8 mouse cellular contexts compared by ENCODE assay signal in the genomic region with DNA sequence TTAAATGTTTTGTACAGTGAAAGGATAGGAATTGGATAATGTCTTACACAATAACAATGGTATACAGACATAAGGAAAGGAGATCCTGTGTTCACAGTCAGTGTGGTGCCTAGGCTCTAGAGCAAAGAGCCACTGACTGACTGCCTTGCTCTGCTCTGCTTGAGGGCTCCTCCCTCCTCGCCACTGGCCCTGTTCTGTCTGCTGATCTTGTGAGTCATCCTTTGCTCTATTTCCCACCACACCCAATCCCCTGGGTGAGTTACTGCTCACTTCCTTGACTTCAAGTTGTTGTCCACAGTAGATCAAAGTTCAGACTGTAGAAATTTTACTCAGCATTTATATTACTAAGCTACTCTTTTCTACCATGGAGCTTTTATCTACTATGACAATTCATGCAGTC.
A peak's percentile ranks its signal among the peaks of the same experiment; 100 is the strongest.
DNase-seq lines count a peak whose midpoint lies in the region; ATAC-seq and TF ChIP-seq lines count a peak whose summit lies in the region.

No protein-coding gene starts in this region.

- no peaks in the 10 kb centered on the region for H3K27me3 ChIP-seq in liver, postnatal 0 days (ENCODE audit: insufficient read depth, low read length)
- no peaks in the 10 kb centered on the region for H3K27me3 ChIP-seq in splenic B cell, adult 2 months (ENCODE audit: control insufficient read depth, insufficient read depth, low read length, poor library complexity, severe bottlenecking)
- H3K27me3 ChIP-seq in hindbrain, embryonic 14.5 days (ENCODE audit: control insufficient read depth, insufficient read depth, low read length) = peaks cover 10% of the 10 kb centered on the region

- DNase-seq in 3134 (ENCODE audit: extremely low read depth, insufficient read length, low spot score) (peak; percentile 56), NIH3T3 (ENCODE audit: low read depth) (peak; percentile 84)
- peak; percentile 82 for DNase-seq in heart, adult 8-10 months (ENCODE audit: low spot score)
- peak; percentile 24 for DNase-seq in liver, postnatal 0 days
- peak; percentile 90 for DNase-seq in splenic B cell, adult 2 months (ENCODE audit: low read depth, low spot score)
- no peak for DNase-seq in right cerebral cortex, postnatal 25 days
- DNase-seq in hindbrain, embryonic 14.5 days (ENCODE audit: low spot score) = no peak
- no peak for DNase-seq in left cerebral cortex, adult 9 months (ENCODE audit: low spot score in 2 of 2)

- no peak overlapping the region for H3K4me2 ChIP-seq in liver, postnatal 0 days (ENCODE audit: low read depth, low read length)
- H3K4me2 ChIP-seq in hindbrain, embryonic 14.5 days (replicated peaks) = no peak overlapping the region

- WGBS in liver, postnatal 0 days (ENCODE audit: insufficient replicate concordance) = 44% methylated on average over 1 of the region's 1 CpGs
- WGBS in hindbrain, embryonic 14.5 days = 88% methylated on average over 1 of the region's 1 CpGs

- TF ChIP-seq EP300 in liver, postnatal 0 days (IDR thresholded peaks at IDR 0.05; ENCODE audit: low read depth) = no peak

- no peaks in the 10 kb centered on the region for H3K36me3 ChIP-seq in liver, postnatal 0 days (replicated peaks; ENCODE audit: insufficient read depth, low read length)
- H3K36me3 ChIP-seq in splenic B cell, adult 2 months (ENCODE audit: control insufficient read depth, insufficient read depth, low read length, poor library complexity, severe bottlenecking) = no peaks in the 10 kb centered on the region
- no peaks in the 10 kb centered on the region for H3K36me3 ChIP-seq in hindbrain, embryonic 14.5 days (replicated peaks; ENCODE audit: control insufficient read depth, insufficient read depth)

- no peak overlapping the region; the same call in 1 of the 2 replicates for H3K27ac ChIP-seq in liver, postnatal 0 days (ENCODE audit: low read depth)
- H3K27ac ChIP-seq in hindbrain, embryonic 14.5 days = no peak overlapping the region

- no peak for TF ChIP-seq CTCF in liver, postnatal 0 days (IDR thresholded peaks at IDR 0.05; ENCODE audit: low read depth)

- peak; percentile 56 for ATAC-seq in liver, postnatal 0 days
- no peak for ATAC-seq in hindbrain, embryonic 14.5 days (ENCODE audit: low FRiP score)

- H3K4me3 ChIP-seq in liver, postnatal 0 days (ENCODE audit: low read depth, low read length) = no peak overlapping the region
- no peak overlapping the region for H3K4me3 ChIP-seq in hindbrain, embryonic 14.5 days (replicated peaks; ENCODE audit: low read length)

- H3K9me3 ChIP-seq in liver, postnatal 0 days (ENCODE audit: low read length) = no peaks in the 10 kb centered on the region
- no peaks in the 10 kb centered on the region for H3K9me3 ChIP-seq in hindbrain, embryonic 14.5 days (ENCODE audit: control insufficient read depth, low read length)

- H3K4me1 ChIP-seq in liver, postnatal 0 days (ENCODE audit: insufficient read depth) = no peaks in the 10 kb centered on the region
- no peaks in the 10 kb centered on the region for H3K4me1 ChIP-seq in hindbrain, embryonic 14.5 days (replicated peaks; ENCODE audit: control insufficient read depth, insufficient read depth, low read length)

- H3K9ac ChIP-seq in liver, postnatal 0 days (replicated peaks) = no peak overlapping the region
- no peak overlapping the region for H3K9ac ChIP-seq in hindbrain, embryonic 14.5 days

Comparison
In these comparisons a context has a peak if more than half of its experiments do, and no peak if none do; other contexts are left out.
1. DNase-seq: peak in 3134 (single experiment), NIH3T3 (single experiment), heart, adult 8-10 months (single experiment), liver, postnatal 0 days (single experiment) and splenic B cell, adult 2 months (single experiment); none in right cerebral cortex, postnatal 25 days (single experiment), hindbrain, embryonic 14.5 days (single experiment) and left cerebral cortex, adult 9 months (0 of 2).